Mouse (Mus musculus): ENCODE measurements at regions not wholly inside any gene's neighbourhood (a gene's known extent, or its start where the extent isn't known, plus 50 kb on each side); places are given as distances from the start of the nearest gene placed in this dataset.

DNA sequence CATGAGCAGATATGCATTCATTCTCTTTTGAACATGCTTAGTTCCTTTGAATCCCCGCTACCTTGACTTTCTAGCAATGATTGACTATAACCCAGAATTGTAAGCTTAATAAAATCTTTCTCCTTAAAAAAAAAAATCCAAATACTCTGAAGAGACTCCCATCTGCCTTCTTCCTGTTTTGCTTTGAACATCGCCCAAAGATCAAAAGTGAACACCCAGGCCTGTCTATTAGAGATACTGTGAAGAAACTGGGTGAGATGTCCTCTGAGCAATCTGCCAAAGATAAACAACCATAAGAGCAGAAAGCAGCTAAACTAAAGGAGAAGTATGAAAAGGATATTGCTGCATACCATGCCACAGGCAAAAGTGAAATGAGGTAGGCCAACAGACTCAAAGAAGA, 527.1 kb upstream of the Alcam start:
- ATAC-seq (ENCODE audit: extremely low read depth, insufficient number of reproducible peaks, low FRiP score, poor library complexity, severe bottlenecking) (no peak), DNase-seq (ENCODE audit: low spot score) (no peak)
- H3K4me1 ChIP-seq (ENCODE audit: insufficient read depth, low read depth, low read length): no peaks in the 10 kb centered on the region
- H3K36me3 ChIP-seq (replicated peaks): no peaks in the 10 kb centered on the region
- no peaks in the 10 kb centered on the region for H3K27me3 ChIP-seq (ENCODE audit: insufficient read depth, low read length)
- H3K4me3 ChIP-seq (ENCODE audit: low read depth, low read length): no peak overlapping the region
- TF ChIP-seq GATA1 (IDR thresholded peaks at IDR 0.05; ENCODE audit: borderline replicate concordance, low read length): no peak
- TF ChIP-seq TAL1 (conservative IDR thresholded peaks at IDR 0.05; ENCODE audit: low read depth, low read length): no peak
- TF ChIP-seq GATA2 (IDR thresholded peaks at IDR 0.05; ENCODE audit: borderline replicate concordance, low read depth, low read length): no peak
- no peak for TF ChIP-seq POLR2AphosphoS5 (IDR thresholded peaks at IDR 0.05; ENCODE audit: insufficient replicate concordance, low read depth, low read length)
- no peak for TF ChIP-seq CTCF (IDR thresholded peaks at IDR 0.05; ENCODE audit: low read depth, low read length)
- H3K9me3 ChIP-seq (replicated peaks): no peaks in the 10 kb centered on the region

DNA sequence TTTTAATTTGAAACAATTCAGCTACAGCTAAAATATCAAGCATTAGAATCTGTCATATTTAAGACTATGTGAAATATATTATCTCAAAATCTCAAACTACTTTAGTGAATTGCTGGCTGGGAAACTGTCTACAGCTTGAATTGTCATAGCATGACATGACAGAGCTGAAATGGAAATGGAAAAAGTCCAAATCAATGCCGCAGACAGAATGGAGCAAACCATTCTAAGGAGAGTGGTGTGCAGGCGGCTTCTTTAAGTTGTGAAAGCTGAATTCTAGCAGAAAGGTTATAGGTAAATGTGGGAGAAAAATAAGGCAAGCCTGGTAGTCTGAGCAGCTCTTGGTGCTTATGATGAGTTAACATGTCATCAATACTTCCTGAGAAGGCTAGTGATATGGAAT, 518.9 kb upstream of the Alcam start:
- no peaks in the 10 kb centered on the region for H3K4me1 ChIP-seq (ENCODE audit: insufficient read depth, low read depth, low read length)
- H3K9me3 ChIP-seq (replicated peaks): peaks cover 3% of the 10 kb centered on the region; the same call in 1 of the 2 replicates
- no peaks in the 10 kb centered on the region for H3K36me3 ChIP-seq (replicated peaks)
- H3K27me3 ChIP-seq (ENCODE audit: insufficient read depth, low read length): no peaks in the 10 kb centered on the region
- H3K4me3 ChIP-seq (ENCODE audit: low read depth, low read length): no peak overlapping the region
- no peak for ATAC-seq (ENCODE audit: extremely low read depth, insufficient number of reproducible peaks, low FRiP score, poor library complexity, severe bottlenecking)
- no peak for DNase-seq (ENCODE audit: low spot score)
- TF ChIP-seq GATA1 (IDR thresholded peaks at IDR 0.05; ENCODE audit: borderline replicate concordance, low read length) (no peak), TAL1 (conservative IDR thresholded peaks at IDR 0.05; ENCODE audit: low read depth, low read length) (no peak), CTCF (IDR thresholded peaks at IDR 0.05; ENCODE audit: low read depth, low read length) (no peak), POLR2AphosphoS5 (IDR thresholded peaks at IDR 0.05; ENCODE audit: insufficient replicate concordance, low read depth, low read length) (no peak), GATA2 (IDR thresholded peaks at IDR 0.05; ENCODE audit: borderline replicate concordance, low read depth, low read length) (no peak)

DNA sequence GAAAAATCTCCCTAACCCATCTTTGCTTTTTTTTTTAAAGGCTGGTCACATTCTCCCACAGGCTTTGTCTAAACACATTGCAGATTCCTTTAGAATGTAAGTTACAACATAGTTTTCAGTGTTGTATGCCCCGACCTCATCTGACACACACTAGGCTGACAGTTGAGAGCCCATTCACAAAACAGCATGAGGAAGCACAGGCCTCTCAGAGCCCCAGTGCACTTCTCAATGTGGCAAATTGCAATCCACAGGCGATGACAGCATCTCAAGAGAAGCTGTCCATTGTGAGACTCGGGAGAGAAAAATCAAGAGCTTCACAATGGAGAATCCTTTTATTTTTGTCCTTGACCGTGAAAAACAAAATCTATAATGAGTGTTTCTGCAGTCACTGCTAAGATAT, 493.8 kb upstream of the Alcam start:
- no peaks in the 10 kb centered on the region for H3K4me1 ChIP-seq (ENCODE audit: insufficient read depth, low read depth, low read length)
- no peaks in the 10 kb centered on the region for H3K9me3 ChIP-seq (replicated peaks)
- H3K4me3 ChIP-seq (ENCODE audit: low read depth, low read length): no peak overlapping the region
- no peaks in the 10 kb centered on the region for H3K36me3 ChIP-seq (replicated peaks)
- no peak for ATAC-seq (ENCODE audit: extremely low read depth, insufficient number of reproducible peaks, low FRiP score, poor library complexity, severe bottlenecking)
- no peak for TF ChIP-seq GATA2 (IDR thresholded peaks at IDR 0.05; ENCODE audit: borderline replicate concordance, low read depth, low read length)
- TF ChIP-seq TAL1 (conservative IDR thresholded peaks at IDR 0.05; ENCODE audit: low read depth, low read length): no peak
- TF ChIP-seq CTCF (IDR thresholded peaks at IDR 0.05; ENCODE audit: low read depth, low read length): no peak
- TF ChIP-seq POLR2AphosphoS5 (IDR thresholded peaks at IDR 0.05; ENCODE audit: insufficient replicate concordance, low read depth, low read length): no peak
- TF ChIP-seq GATA1 (IDR thresholded peaks at IDR 0.05; ENCODE audit: borderline replicate concordance, low read length): no peak
- no peaks in the 10 kb centered on the region for H3K27me3 ChIP-seq (ENCODE audit: insufficient read depth, low read length)
- DNase-seq (ENCODE audit: low spot score): no peak

DNA sequence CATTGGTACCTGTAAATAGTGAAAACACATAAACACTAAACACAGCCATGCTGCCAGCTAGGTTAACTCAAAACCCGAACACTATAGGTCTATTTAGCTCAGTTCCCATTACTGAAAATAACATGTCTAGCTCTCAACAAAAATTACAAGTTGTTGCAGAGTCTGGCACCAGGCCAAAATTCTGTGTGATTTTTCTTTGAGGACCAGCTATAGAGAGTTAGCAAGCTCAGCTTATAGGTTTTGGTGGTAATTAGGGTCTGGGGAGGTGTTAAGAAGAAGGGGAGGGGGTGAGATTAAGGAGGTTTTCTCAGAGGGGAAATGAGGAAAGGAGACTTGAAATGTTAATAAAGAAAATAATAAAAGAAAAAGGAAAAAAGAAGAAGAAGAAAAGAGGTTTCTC, 480.9 kb upstream of the Alcam start:
- Histone ChIP-seq H3K9me3 (replicated peaks) (no peaks in the 10 kb centered on the region), H3K27me3 (ENCODE audit: insufficient read depth, low read length) (no peaks in the 10 kb centered on the region), H3K4me1 (ENCODE audit: insufficient read depth, low read depth, low read length) (no peaks in the 10 kb centered on the region), H3K4me3 (ENCODE audit: low read depth, low read length) (no peak overlapping the region), H3K36me3 (replicated peaks) (no peaks in the 10 kb centered on the region)
- no peak for DNase-seq (ENCODE audit: low spot score)
- no peak for ATAC-seq (ENCODE audit: extremely low read depth, insufficient number of reproducible peaks, low FRiP score, poor library complexity, severe bottlenecking)
- no peak for TF ChIP-seq CTCF (IDR thresholded peaks at IDR 0.05; ENCODE audit: low read depth, low read length)
- no peak for TF ChIP-seq GATA2 (IDR thresholded peaks at IDR 0.05; ENCODE audit: borderline replicate concordance, low read depth, low read length)
- TF ChIP-seq GATA1 (IDR thresholded peaks at IDR 0.05; ENCODE audit: borderline replicate concordance, low read length): no peak
- no peak for TF ChIP-seq POLR2AphosphoS5 (IDR thresholded peaks at IDR 0.05; ENCODE audit: insufficient replicate concordance, low read depth, low read length)
- no peak for TF ChIP-seq TAL1 (conservative IDR thresholded peaks at IDR 0.05; ENCODE audit: low read depth, low read length)

DNA sequence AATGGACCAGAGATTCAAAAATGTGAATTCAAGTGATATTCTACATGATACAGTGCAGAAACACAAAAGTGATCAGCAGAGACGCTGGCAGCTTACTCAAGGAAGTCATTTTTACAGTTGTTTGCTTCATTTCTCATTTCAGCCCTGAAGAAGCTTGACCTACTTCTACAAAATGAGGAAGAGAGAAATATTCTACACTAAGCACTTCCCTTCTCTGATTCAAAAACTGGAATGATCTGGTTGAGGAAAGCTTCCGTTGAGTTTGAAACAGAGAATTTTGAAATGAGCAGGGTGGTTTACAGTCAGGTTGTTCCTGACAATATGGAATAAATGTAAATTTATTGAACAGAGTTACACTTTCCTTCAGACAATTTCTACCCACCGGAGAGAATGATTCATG, 478.1 kb upstream of the Alcam start:
- H3K36me3 ChIP-seq (replicated peaks): no peaks in the 10 kb centered on the region
- DNase-seq (ENCODE audit: low spot score) (no peak), ATAC-seq (ENCODE audit: extremely low read depth, insufficient number of reproducible peaks, low FRiP score, poor library complexity, severe bottlenecking) (no peak)
- H3K4me1 ChIP-seq (ENCODE audit: insufficient read depth, low read depth, low read length): no peaks in the 10 kb centered on the region
- no peak overlapping the region for H3K4me3 ChIP-seq (ENCODE audit: low read depth, low read length)
- no peaks in the 10 kb centered on the region for H3K9me3 ChIP-seq (replicated peaks)
- TF ChIP-seq TAL1 (conservative IDR thresholded peaks at IDR 0.05; ENCODE audit: low read depth, low read length): no peak
- TF ChIP-seq GATA2 (IDR thresholded peaks at IDR 0.05; ENCODE audit: borderline replicate concordance, low read depth, low read length): no peak
- no peak for TF ChIP-seq POLR2AphosphoS5 (IDR thresholded peaks at IDR 0.05; ENCODE audit: insufficient replicate concordance, low read depth, low read length)
- no peak for TF ChIP-seq GATA1 (IDR thresholded peaks at IDR 0.05; ENCODE audit: borderline replicate concordance, low read length)
- no peak for TF ChIP-seq CTCF (IDR thresholded peaks at IDR 0.05; ENCODE audit: low read depth, low read length)
- H3K27me3 ChIP-seq (ENCODE audit: insufficient read depth, low read length): no peaks in the 10 kb centered on the region

DNA sequence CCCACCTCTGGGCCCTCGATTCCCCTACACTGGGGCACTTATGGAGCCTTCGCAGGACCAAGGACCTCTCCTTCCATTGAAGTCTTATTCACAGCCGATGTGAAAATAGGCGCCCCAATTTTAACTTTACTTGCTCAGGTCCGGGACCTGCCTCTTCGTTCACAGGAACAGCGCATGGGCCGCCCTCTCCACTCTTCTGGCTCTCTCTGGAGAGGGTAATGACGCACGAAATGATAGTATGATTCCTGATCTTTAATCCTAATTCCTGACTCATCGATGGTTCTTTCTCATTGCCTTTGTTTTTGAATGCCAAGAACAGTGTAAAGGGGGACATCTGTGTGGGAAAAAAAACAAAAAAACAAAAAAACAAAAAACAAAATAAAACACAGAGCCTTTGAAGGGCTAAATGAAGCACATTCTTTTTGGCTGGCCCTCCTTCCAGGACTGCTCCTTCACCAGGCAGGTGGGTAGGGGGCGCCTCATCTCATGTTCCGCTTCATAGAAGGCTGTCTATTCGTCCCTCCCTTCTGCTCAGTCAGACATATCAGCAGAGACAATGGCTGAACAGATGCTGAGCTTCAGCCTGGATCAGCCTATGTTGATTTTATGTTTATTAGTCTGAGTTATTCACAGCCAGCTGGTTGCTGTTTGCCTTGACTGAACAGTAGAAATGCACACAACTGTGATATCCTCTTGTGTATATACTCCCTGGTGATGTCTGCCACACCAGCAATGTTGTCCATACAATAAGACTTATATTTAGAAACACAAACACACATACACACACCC, 438.8 kb upstream of the Alcam start:
- Histone ChIP-seq H3K27me3 (ENCODE audit: insufficient read depth, low read length) (no peaks in the 10 kb centered on the region), H3K4me3 (ENCODE audit: low read depth, low read length) (no peak overlapping the region), H3K4me1 (ENCODE audit: insufficient read depth, low read depth, low read length) (no peaks in the 10 kb centered on the region), H3K9me3 (replicated peaks) (no peaks in the 10 kb centered on the region), H3K36me3 (replicated peaks) (no peaks in the 10 kb centered on the region)
- ATAC-seq (ENCODE audit: extremely low read depth, insufficient number of reproducible peaks, low FRiP score, poor library complexity, severe bottlenecking) (no peak), DNase-seq (ENCODE audit: low spot score) (no peak)
- no peak for TF ChIP-seq POLR2AphosphoS5 (IDR thresholded peaks at IDR 0.05; ENCODE audit: insufficient replicate concordance, low read depth, low read length)
- no peak for TF ChIP-seq CTCF (IDR thresholded peaks at IDR 0.05; ENCODE audit: low read depth, low read length)
- no peak for TF ChIP-seq GATA2 (IDR thresholded peaks at IDR 0.05; ENCODE audit: borderline replicate concordance, low read depth, low read length)
- TF ChIP-seq TAL1 (conservative IDR thresholded peaks at IDR 0.05; ENCODE audit: low read depth, low read length): no peak
- no peak for TF ChIP-seq GATA1 (IDR thresholded peaks at IDR 0.05; ENCODE audit: borderline replicate concordance, low read length)
